ENCODE assay signal across 21 mouse cellular contexts in the genomic region with DNA sequence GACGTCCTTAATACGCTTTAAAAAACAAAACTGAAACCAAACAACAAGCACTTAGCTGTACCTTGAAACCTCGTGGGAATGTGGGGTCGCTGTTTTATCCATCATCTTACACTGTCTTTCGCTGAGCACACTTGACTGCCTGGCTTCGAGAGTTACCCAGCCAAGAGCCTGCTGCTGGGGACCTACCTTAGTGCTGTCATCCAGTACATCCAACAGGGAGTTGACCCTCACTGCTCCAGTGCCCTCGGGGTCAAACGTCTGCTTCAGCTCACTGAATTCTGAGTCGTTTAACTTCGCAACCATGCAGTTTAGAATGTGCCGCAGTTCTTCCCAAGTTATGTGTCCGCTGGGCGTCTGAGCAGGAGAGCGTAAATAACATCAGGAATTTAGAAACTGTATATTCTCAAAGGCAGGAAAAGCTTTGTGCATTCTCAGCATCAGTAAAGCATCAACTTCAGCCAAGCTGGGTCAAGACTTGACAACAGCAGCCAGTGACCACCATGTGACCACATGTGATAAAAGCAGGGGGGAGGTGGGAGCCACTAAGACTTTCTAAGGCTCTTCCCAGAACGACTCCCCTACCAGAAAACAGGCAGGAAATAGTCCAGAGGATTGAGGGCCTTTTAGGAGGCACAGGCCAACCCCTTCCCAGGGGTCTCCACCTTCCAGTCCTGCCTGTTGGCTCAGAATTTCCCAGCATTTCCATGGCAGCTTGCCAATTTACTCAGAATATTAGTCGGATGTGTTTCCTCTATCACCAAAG.
DNase-seq lines count a peak whose midpoint lies in the region; ATAC-seq and TF ChIP-seq lines count a peak whose summit lies in the region.
"Had no signal": no experiment of that assay in that cellular context is flagged by ENCODE, and none has a peak within 500 bp of the region (broad histone marks: within the 10 kb centered on the region; RNA-seq: fewer than 3 reads in every experiment).

No protein-coding gene starts in this region.

- no peak overlapping the region for H3K9ac ChIP-seq in lung, embryonic 14.5 days
- H3K9ac ChIP-seq in intestine, postnatal 0 days (ENCODE audit: low read depth, low read length): no peak overlapping the region
- H3K9ac ChIP-seq: embryonic facial prominence, embryonic 13.5 days; forebrain, postnatal 0 days; heart, embryonic 15.5 days; liver, embryonic 15.5 days; midbrain, embryonic 13.5 days had no signal

- H3K27me3 ChIP-seq in lung, embryonic 14.5 days (ENCODE audit: insufficient read depth, low read length): no peaks in the 10 kb centered on the region
- no peaks in the 10 kb centered on the region for H3K27me3 ChIP-seq in intestine, postnatal 0 days (replicated peaks; ENCODE audit: control insufficient read depth, insufficient read depth, low read length)
- H3K27me3 ChIP-seq: embryonic facial prominence, embryonic 13.5 days; heart, embryonic 15.5 days; liver, embryonic 15.5 days; midbrain, embryonic 13.5 days had no signal

- no peaks in the 10 kb centered on the region for H3K36me3 ChIP-seq in lung, embryonic 14.5 days (ENCODE audit: insufficient read depth)
- no peaks in the 10 kb centered on the region for H3K36me3 ChIP-seq in intestine, postnatal 0 days (ENCODE audit: control insufficient read depth, insufficient read depth)
- H3K36me3 ChIP-seq: embryonic facial prominence, embryonic 13.5 days; heart, embryonic 15.5 days; liver, embryonic 15.5 days; midbrain, embryonic 13.5 days had no signal

- no peak overlapping the region for H3K4me2 ChIP-seq in lung, embryonic 14.5 days
- H3K4me2 ChIP-seq in intestine, postnatal 0 days (replicated peaks; ENCODE audit: low read depth): no peak overlapping the region
- H3K4me2 ChIP-seq: embryonic facial prominence, embryonic 13.5 days; heart, embryonic 15.5 days; liver, embryonic 15.5 days; midbrain, embryonic 13.5 days had no signal

- H3K4me1 ChIP-seq in lung, embryonic 14.5 days (ENCODE audit: insufficient read depth): peaks cover 8% of the 10 kb centered on the region; the same call in 1 of the 2 replicates
- H3K4me1 ChIP-seq in intestine, postnatal 0 days (replicated peaks; ENCODE audit: control insufficient read depth, insufficient read depth, low read length): no peaks in the 10 kb centered on the region
- H3K4me1 ChIP-seq: liver, embryonic 15.5 days had no signal

- TF ChIP-seq CTCF in lung, embryonic 14.5 days (IDR thresholded peaks at IDR 0.05; ENCODE audit: low read depth): no peak
- TF ChIP-seq CTCF in intestine, postnatal 0 days (IDR thresholded peaks at IDR 0.05; ENCODE audit: low read depth): no peak

- H3K4me3 ChIP-seq in lung, embryonic 14.5 days (ENCODE audit: low read depth, low read length): no peak overlapping the region
- no peak overlapping the region for H3K4me3 ChIP-seq in intestine, postnatal 0 days (ENCODE audit: low read depth, low read length)
- H3K4me3 ChIP-seq: embryonic facial prominence, embryonic 13.5 days; heart, embryonic 15.5 days; left cerebral cortex, adult 2 months; liver, embryonic 15.5 days; midbrain, embryonic 13.5 days had no signal

- H3K27ac ChIP-seq in lung, embryonic 14.5 days (ENCODE audit: low read depth): peak overlapping the region; percentile 46; the same call in 1 of the 2 replicates
- no peak overlapping the region for H3K27ac ChIP-seq in intestine, postnatal 0 days (ENCODE audit: low read depth, low read length)
- H3K27ac ChIP-seq: embryonic facial prominence, embryonic 13.5 days; heart, embryonic 15.5 days; left cerebral cortex, adult 2 months; liver, embryonic 15.5 days; macrophage; midbrain, embryonic 13.5 days had no signal

- intact Hi-C loops in left cerebral cortex, postnatal 14 days (cut with DNase I): no loop called here

- H3K9me3 ChIP-seq in lung, embryonic 14.5 days (ENCODE audit: low read depth, low read length): no peaks in the 10 kb centered on the region
- H3K9me3 ChIP-seq in intestine, postnatal 0 days (ENCODE audit: control insufficient read depth): no peaks in the 10 kb centered on the region
- H3K9me3 ChIP-seq: embryonic facial prominence, embryonic 13.5 days; heart, embryonic 15.5 days; liver, embryonic 15.5 days; midbrain, embryonic 13.5 days had no signal

- ATAC-seq in lung, embryonic 14.5 days (ENCODE audit: insufficient read depth): peak; percentile 58; the same call in 1 of the 2 replicates
- no peak for ATAC-seq in intestine, postnatal 0 days
- ATAC-seq: activated CD4-positive, CD25-positive, alpha-beta regulatory T cell, adult 4 months; forebrain, postnatal 0 days; midbrain, embryonic 13.5 days had no signal

- WGBS in lung, embryonic 14.5 days: 40% methylated on average over 16 of the region's 16 CpGs
- 53% methylated on average over 16 of the region's 16 CpGs for WGBS in intestine, postnatal 0 days

- peak; percentile 76 for DNase-seq in lung, embryonic 14.5 days
- no peak for DNase-seq in lung, postnatal 10 days
- DNase-seq in urinary bladder, postnatal 10 days (ENCODE audit: low spot score): peak; percentile 1
- DNase-seq in urinary bladder, postnatal 25 days (ENCODE audit: low spot score): no peak
- DNase-seq in kidney, postnatal 10 days: peak; percentile 46
- DNase-seq in left cerebral cortex, postnatal 14 days (ENCODE audit: low spot score in 2 of 2): no peak
- DNase-seq: adrenal gland, postnatal 25 days; B cell, adult 2 months; cerebellum, adult 18-20 months; cerebellum, postnatal 36 days; forebrain, postnatal 0 days; heart, adult 18-20 months; thymus, postnatal 25 days had no signal

Comparison
In these comparisons a context has a peak if more than half of its experiments do, and no peak if none do; other contexts are left out.
1. DNase-seq: peak in lung, embryonic 14.5 days (single experiment), urinary bladder, postnatal 10 days (single experiment) and kidney, postnatal 10 days (single experiment); none in lung, postnatal 10 days (single experiment), urinary bladder, postnatal 25 days (single experiment) and left cerebral cortex, postnatal 14 days (0 of 2).